Mouse (Mus musculus) T-helper 17 cell (primary cell): Measurements from ENCODE around the gene Chn2.

Experiments used
- in situ Hi-C, 2 experiments: fragments of 300-600 bp; cut with MboI, MseI; formaldehyde crosslinking; loops; 1 replicate in 1 of 2; 2 replicates in 1 of 2; pipeline ENCODE4 v1.15.1; 2025; ENCODE audit warnings: high pct_unique_total_duplicates in 2 of 2

The Chn2 gene

GRCm38 (mm10) chr6:54332203-54332602, 292.8 kb downstream of the Chn2 start:
- in situ Hi-C loops = no loop called here

DNA sequence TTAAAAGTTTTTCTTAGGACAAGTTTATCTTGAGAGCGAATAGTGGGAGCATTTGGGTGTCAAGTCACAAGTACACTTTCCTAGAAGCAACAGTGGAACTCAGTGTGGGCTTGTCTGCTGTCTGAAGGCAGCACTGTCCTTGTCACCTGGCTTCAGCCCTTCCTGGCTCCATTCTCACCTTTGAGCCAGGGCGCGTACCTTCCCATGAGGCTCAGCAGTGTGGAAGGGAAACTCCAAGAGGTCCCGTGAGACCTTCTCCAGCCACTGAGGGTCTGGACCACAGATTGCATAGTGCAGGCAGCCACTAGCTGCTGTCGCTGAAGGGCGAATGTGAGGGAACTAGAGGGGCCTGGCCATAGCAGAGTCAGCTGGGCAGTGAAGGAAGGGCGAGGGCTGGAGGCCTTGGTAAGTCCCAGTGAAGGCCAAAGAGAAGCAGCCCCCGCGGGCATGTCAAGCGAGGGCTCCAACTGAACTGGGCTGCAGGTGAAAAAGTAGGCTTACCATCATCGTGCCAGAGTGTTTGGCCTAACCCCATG, 293.8 kb downstream of the Chn2 start:
- in situ Hi-C loops = no loop called here

GRCm38 (mm10) chr6:54333652-54334396, 294.5 kb downstream of the Chn2 start:
- in situ Hi-C loops = no loop called here

DNA sequence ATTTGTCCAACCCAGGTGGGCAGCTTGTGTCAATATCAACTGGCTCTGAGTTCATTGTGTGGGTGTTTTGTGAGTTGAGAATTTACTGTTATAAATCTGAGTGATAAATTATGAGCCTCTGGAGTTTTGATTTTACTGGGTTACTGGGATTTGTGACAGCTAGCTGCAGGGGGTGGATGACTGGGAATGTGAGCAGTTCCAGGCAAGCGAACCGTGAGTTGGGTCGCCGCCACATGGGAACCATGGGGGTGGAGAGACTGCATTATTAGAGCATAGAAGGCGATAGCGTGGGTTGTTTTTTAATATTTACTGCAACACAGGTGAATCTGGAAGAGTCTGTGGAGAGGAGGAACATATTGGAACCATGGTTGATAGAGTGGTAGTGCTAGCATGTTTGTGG, 298.0 kb downstream of the Chn2 start:
- in situ Hi-C loops = no loop called here

GRCm38 (mm10) chr6:54341133-54341532, 301.8 kb downstream of the Chn2 start:
- in situ Hi-C loops = no loop called here

DNA sequence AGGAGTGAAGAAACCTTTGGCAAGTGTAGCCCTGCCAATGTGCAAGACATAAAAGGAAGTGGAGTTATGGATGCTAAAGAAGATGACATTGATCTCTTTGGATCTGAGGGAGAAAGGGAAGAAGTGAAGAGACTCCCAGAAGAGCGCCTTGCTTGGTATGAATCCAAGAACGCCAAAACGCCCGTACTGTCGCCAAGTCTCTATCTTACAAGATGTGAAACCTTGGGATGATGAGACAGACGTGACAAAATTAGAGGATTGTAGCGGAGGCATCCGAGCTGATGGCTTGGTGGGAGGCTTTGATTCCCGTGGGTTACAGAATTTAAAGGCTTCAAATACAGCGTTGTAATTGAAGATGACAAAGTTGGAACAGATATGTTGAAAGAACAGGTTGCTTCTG, 302.9 kb downstream of the Chn2 start:
- in situ Hi-C loops = no loop called here
